Mouse (Mus musculus) adrenal gland, postnatal 10 days (tissue): Measurements from ENCODE around the gene Abca1. TPM values are rescaled to one million over a fixed set of nuclear protein-coding genes. Genes with fewer than 3 reads are reported as not detected.

Experiments
- DNase-seq: peaks from one replicate; pipeline ENCODE4 v3.0.0; 2021; ENCODE audit warnings: mixed read lengths
- total RNA-seq, 2 experiments: library from RNA; stranded (reverse); gene quantifications; 2 replicates each; pipeline ENCODE4 v1.2.3; 2021

Abca1 gene
- total RNA-seq, 2 experiments from 2014 or later: 103 TPM

- DNase-seq: no peak
Measured at GRCm38 (mm10) chr4:53000154-53000553, 159.5 kb downstream of the Abca1 start.

GRCm38 (mm10) chr4:52999449-52999848, 160.2 kb downstream of the Abca1 start:
- no peak for DNase-seq

- peak; percentile 12 for DNase-seq
Measured at GRCm38 (mm10) chr4:52989248-52989647, 170.4 kb downstream of the Abca1 start, which contains the start of gene Nipsnap3a. Gene Nipsnap3a, plus strand, starts transcription at chr4:52989272.

- DNase-seq: no peak
Measured at GRCm38 (mm10) chr4:52986266-52986665, 173.4 kb downstream of the Abca1 start.

GRCm38 (mm10) chr4:52985216-52985615, 174.5 kb downstream of the Abca1 start:
- DNase-seq: no peak

Other genes starting within 250 kb of the Abca1 start
- gene Olfr272, start 240.7 kb downstream of the Abca1 start, total RNA-seq: not detected
- not detected for gene Olfr270, start 195.3 kb downstream of the Abca1 start, total RNA-seq
- gene Nipsnap3a, start 170.6 kb downstream of the Abca1 start, total RNA-seq: not detected
- gene Nipsnap3b, start 148.0 kb downstream of the Abca1 start, total RNA-seq: 10 to 100 TPM; 43.7 to 52.2 TPM